Mouse (Mus musculus) forebrain, embryonic 14.5 days (tissue): ENCODE results near the gene Fgfr2. TPM values are rescaled to one million over a fixed set of nuclear protein-coding genes. Genes with fewer than 3 reads are reported as not detected.
A peak's percentile ranks its signal among the peaks of the same experiment; 100 is the strongest.

Source experiments
- ATAC-seq: fragments of 200-750 bp; cut with Nextera tagmentation; 2 replicates; pipeline ENCODE4 v1.8.0; 2017; ENCODE audit warnings: mild to moderate bottlenecking, moderate library complexity
- DNase-seq: peaks from one replicate; pipeline ENCODE4 v3.0.0-alpha.2; 2015; ENCODE audit warnings: low spot score
- H3K27ac ChIP-seq: fragments of 300-500 bp; sonication (generic); 2 replicates; pipeline ENCODE4 v1.5.1; 2014; ENCODE audit warnings: low read depth, mild to moderate bottlenecking, control low read depth, low read length, moderate library complexity
- H3K27me3 ChIP-seq: fragments of 300-500 bp; sonication (generic); replicated peaks from 2 replicates; pipeline ENCODE4 v1.6.1; 2014; ENCODE audit warnings: low read length, control low read depth, mixed read lengths; ENCODE audit not compliant: control insufficient read depth, insufficient read depth
- H3K36me3 ChIP-seq: fragments of 300-500 bp; sonication (generic); 2 replicates; pipeline ENCODE4 v1.6.1; 2014; ENCODE audit warnings: low read length, control low read depth; ENCODE audit not compliant: control insufficient read depth, insufficient read depth
- H3K4me1 ChIP-seq: fragments of 300-500 bp; sonication (generic); 2 replicates; pipeline ENCODE4 v1.6.1; 2014; ENCODE audit warnings: antibody characterized with exemption, low read length, control low read depth; ENCODE audit not compliant: control insufficient read depth, insufficient read depth
- H3K4me2 ChIP-seq: fragments of 300-500 bp; sonication (generic); 2 replicates; pipeline ENCODE4 v1.6.1; 2014; ENCODE audit warnings: mild to moderate bottlenecking, control low read depth, low read length
- H3K4me3 ChIP-seq: fragments of 300-500 bp; sonication (generic); 2 replicates; pipeline ENCODE4 v1.5.1; 2014; ENCODE audit warnings: low read depth, low read length, control low read depth
- H3K9ac ChIP-seq: fragments of 300-500 bp; sonication (generic); 2 replicates; pipeline ENCODE4 v1.6.1; 2014; ENCODE audit warnings: mild to moderate bottlenecking, low read length, control low read depth, moderate library complexity
- H3K9me3 ChIP-seq: fragments of 300-500 bp; sonication (generic); replicated peaks from 2 replicates; pipeline ENCODE4 v1.6.1; 2016; ENCODE audit warnings: low read length, control low read depth, mixed read lengths; ENCODE audit not compliant: control insufficient read depth
- WGBS: fragments of 180-500 bp; shearing (Covaris S2); extraction: QIAGEN DNeasy Blood & Tissue Kit; methylation state at CpG from one replicate; pipeline ENCODE4 v1.1.7; 2014; 5-methylcytosine and 5-hydroxymethylcytosine counted together
- polyA plus RNA-seq: library from polyadenylated mRNA; unstranded; fragments of >200 nt; fragmentation: Nextera tagmentation; extraction: Ambion mirVana; gene quantifications from 2 replicates; pipeline ENCODE4 v1.2.1, GENCODE M21; 2014

Fgfr2 gene
- polyA plus RNA-seq, 1 experiment from 2014 or later, result 35.9 TPM

GRCm38 (mm10) chr7:132806926-132807857 lies 316.0 kb downstream of the Fgfr2 start:
- Histone ChIP-seq H3K27me3 (no peaks in the 10 kb centered on the region), H3K4me1 (peaks cover 58% of the 10 kb centered on the region), H3K36me3 (no peaks in the 10 kb centered on the region), H3K9ac (peak overlapping the region; percentile 13; the same call in 1 of the 2 replicates), H3K27ac (peak overlapping the region; percentile 52; the same call in 1 of the 2 replicates), H3K4me3 (no peak overlapping the region), H3K4me2 (no peak overlapping the region), H3K9me3 (no peaks in the 10 kb centered on the region)
- no peak for DNase-seq
- ATAC-seq, result no peak
- 49% methylated on average over 13 of the region's 13 CpGs for WGBS

GRCm38 (mm10) chr7:132806286-132806685 lies 316.9 kb downstream of the Fgfr2 start:
- H3K27ac ChIP-seq, result no peak overlapping the region
- peaks cover 50% of the 10 kb centered on the region for H3K4me1 ChIP-seq
- no peaks in the 10 kb centered on the region for H3K27me3 ChIP-seq
- H3K36me3 ChIP-seq, result peaks cover 2% of the 10 kb centered on the region; the same call in 1 of the 2 replicates
- H3K4me3 ChIP-seq, result no peak overlapping the region
- no peaks in the 10 kb centered on the region for H3K9me3 ChIP-seq
- DNase-seq (no peak), ATAC-seq (no peak)
- H3K9ac ChIP-seq, result 0 out of 2 replicates have a peak overlapping the region, but pooled peaks have one; percentile 7
- 54% methylated on average over 5 of the region's 5 CpGs for WGBS
- H3K4me2 ChIP-seq, result no peak overlapping the region

DNA sequence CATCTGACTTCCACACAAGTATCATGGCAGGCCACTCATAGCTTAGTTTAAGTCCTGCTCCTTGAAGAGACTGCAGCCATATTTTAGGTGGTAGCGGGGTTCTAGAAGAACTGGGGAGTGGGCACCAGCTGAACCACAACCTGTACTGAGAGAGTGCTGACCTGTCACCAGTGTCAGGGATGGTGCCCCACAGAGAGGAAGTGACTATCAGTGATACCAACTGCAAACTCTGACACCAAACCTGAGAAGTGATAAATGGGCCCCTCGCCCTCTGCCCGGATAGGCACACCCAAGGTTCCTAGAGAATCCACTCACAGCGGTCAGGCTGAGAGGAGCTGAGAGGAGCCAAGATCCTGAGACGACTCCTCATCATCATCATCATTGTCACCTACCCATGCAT lies 318.2 kb downstream of the Fgfr2 start:
- Histone ChIP-seq H3K27me3 (no peaks in the 10 kb centered on the region), H3K27ac (no peak overlapping the region), H3K4me1 (peaks cover 43% of the 10 kb centered on the region), H3K9ac (no peak overlapping the region), H3K36me3 (peaks cover 4% of the 10 kb centered on the region; the same call in 1 of the 2 replicates), H3K4me3 (no peak overlapping the region), H3K4me2 (no peak overlapping the region), H3K9me3 (no peaks in the 10 kb centered on the region)
- no peak for ATAC-seq
- 95% methylated on average over 5 of the region's 5 CpGs for WGBS
- no peak for DNase-seq

DNA sequence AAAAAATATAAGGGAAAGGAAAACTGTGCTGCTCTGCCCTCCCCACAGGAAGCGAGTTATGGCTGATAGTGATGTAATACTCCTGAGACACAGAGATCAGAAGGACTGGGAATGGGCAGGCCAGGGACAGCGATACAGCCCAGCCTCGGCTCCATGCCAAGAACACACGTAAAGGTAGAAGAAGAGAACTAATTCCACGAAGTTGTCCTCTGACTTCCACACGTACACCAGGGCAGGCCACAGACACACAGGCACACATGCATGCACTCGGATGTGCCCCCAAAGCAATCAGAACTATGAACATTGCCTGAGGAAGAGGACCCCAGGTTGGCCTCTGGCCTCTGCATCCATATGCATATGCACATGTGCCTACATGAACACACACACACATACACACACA lies 318.7 kb downstream of the Fgfr2 start:
- no peak for ATAC-seq
- Histone ChIP-seq H3K27ac (no peak overlapping the region), H3K27me3 (no peaks in the 10 kb centered on the region), H3K4me3 (no peak overlapping the region), H3K4me2 (no peak overlapping the region), H3K4me1 (peaks cover 38% of the 10 kb centered on the region), H3K9ac (no peak overlapping the region), H3K9me3 (no peaks in the 10 kb centered on the region), H3K36me3 (peaks cover 4% of the 10 kb centered on the region; the same call in 1 of the 2 replicates)
- DNase-seq, result no peak
- WGBS, result 92% methylated on average over 7 of the region's 7 CpGs

GRCm38 (mm10) chr7:132803962-132804361 lies 319.2 kb downstream of the Fgfr2 start:
- ATAC-seq, result no peak
- no peak for DNase-seq

DNA sequence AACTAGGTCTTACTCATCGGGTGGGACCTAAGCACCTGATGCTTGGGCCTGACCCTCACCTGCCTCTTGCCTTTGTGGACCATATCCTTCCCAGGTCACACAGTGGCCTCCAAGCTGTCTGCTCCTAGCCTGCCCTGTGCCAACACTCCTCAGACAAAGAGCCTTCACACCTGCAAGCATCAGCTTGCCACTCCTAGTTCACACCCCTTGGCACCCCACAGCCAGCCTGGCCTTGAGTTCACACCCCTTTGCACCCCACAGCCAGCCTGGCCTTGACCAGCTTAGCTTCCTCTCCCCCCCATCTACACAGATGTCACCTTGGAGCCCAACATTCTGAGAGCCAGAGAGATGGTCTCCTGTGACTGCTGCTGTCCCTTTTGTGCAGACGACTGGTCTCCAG lies 319.8 kb downstream of the Fgfr2 start:
- no peak for ATAC-seq
- H3K4me3 ChIP-seq, result no peak overlapping the region

More at GRCm38 (mm10) chr7:132803962-132804361, 319.2 kb downstream of the Fgfr2 start:
- Histone ChIP-seq H3K27ac (no peak overlapping the region), H3K9me3 (no peaks in the 10 kb centered on the region), H3K4me1 (peaks cover 33% of the 10 kb centered on the region), H3K4me2 (no peak overlapping the region), H3K9ac (no peak overlapping the region), H3K27me3 (no peaks in the 10 kb centered on the region), H3K4me3 (no peak overlapping the region), H3K36me3 (peaks cover 4% of the 10 kb centered on the region; the same call in 1 of the 2 replicates)
- 77% methylated on average over 3 of the region's 3 CpGs for WGBS

DNA sequence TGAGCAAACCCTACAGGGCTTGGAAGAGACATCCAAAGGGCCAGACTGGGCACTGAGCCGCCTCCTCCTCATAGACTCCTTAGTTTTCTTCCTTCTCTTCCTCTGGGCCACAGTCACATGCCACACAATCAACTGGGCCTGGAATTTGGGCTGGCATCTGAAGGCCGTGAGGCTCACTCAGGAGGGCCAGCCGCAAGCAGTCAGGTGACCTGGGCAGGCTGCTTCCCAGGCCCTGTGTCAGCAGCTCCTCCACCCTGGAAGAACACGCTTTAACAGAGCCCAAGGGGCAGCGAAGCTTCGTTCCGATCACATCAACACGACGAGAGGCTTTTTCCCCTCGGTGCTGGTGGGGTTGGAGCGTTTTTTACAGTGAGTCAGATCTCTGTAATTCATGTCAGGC lies 320.5 kb downstream of the Fgfr2 start:
- H3K36me3 ChIP-seq, result peaks cover 4% of the 10 kb centered on the region; the same call in 1 of the 2 replicates
- no peaks in the 10 kb centered on the region for H3K27me3 ChIP-seq
- H3K4me3 ChIP-seq, result no peak overlapping the region
- H3K9me3 ChIP-seq, result no peaks in the 10 kb centered on the region
- WGBS, result 89% methylated on average over 11 of the region's 11 CpGs
- peaks cover 20% of the 10 kb centered on the region for H3K4me1 ChIP-seq
- no peak overlapping the region for H3K27ac ChIP-seq
- DNase-seq, result no peak
- H3K9ac ChIP-seq, result no peak overlapping the region
- no peak for ATAC-seq
- no peak overlapping the region for H3K4me2 ChIP-seq

More for the DNA sequence above, 319.8 kb downstream of the Fgfr2 start:
- H3K4me2 ChIP-seq, result no peak overlapping the region
- no peak for DNase-seq
- H3K27ac ChIP-seq, result no peak overlapping the region
- no peaks in the 10 kb centered on the region for H3K27me3 ChIP-seq
- peaks cover 26% of the 10 kb centered on the region for H3K4me1 ChIP-seq
- no peaks in the 10 kb centered on the region for H3K9me3 ChIP-seq
- WGBS, result 98% methylated on average over 2 of the region's 2 CpGs
- H3K36me3 ChIP-seq, result peaks cover 4% of the 10 kb centered on the region; the same call in 1 of the 2 replicates
- no peak overlapping the region for H3K9ac ChIP-seq

- no peaks in the 10 kb centered on the region for H3K9me3 ChIP-seq
- no peak for ATAC-seq
- WGBS, result 82% methylated on average over 2 of the region's 2 CpGs
- H3K36me3 ChIP-seq, result peaks cover 4% of the 10 kb centered on the region; the same call in 1 of the 2 replicates
- H3K27me3 ChIP-seq, result no peaks in the 10 kb centered on the region
- no peak overlapping the region for H3K4me3 ChIP-seq
- H3K4me1 ChIP-seq, result peaks cover 14% of the 10 kb centered on the region
- H3K4me2 ChIP-seq, result no peak overlapping the region
- H3K27ac ChIP-seq, result no peak overlapping the region
- no peak for DNase-seq
- no peak overlapping the region for H3K9ac ChIP-seq
These were observed 321.1 kb downstream of the Fgfr2 start for GRCm38 (mm10) chr7:132802066-132802465.

DNA sequence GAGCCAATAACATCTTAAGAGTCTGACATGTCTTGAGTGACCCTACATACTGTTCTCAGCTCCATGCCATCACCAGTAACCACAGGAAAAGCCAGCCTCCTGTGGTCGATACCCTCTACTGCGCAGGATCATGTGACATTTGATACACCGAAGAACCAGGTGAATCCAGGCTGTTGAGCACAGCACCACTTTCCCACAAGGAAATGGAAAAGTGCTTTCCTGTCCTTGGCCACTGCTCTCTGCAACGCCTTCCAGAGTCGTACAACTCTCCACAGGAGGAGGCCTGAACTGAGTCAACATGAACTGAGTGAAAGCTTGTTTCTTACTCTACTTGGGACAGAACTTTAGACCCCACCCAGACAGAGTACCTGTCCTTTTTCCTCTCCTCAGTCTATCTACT lies 321.6 kb downstream of the Fgfr2 start:
- ATAC-seq, result no peak
- Histone ChIP-seq H3K4me3 (no peak overlapping the region), H3K9me3 (no peaks in the 10 kb centered on the region), H3K9ac (no peak overlapping the region), H3K36me3 (peaks cover 4% of the 10 kb centered on the region; the same call in 1 of the 2 replicates), H3K27me3 (no peaks in the 10 kb centered on the region), H3K4me1 (peaks cover 8% of the 10 kb centered on the region), H3K27ac (no peak overlapping the region), H3K4me2 (no peak overlapping the region)
- WGBS, result 91% methylated on average over 5 of the region's 5 CpGs
- no peak for DNase-seq
